Mouse (Mus musculus) heart, postnatal 0 days (tissue): Measurements from ENCODE around the gene Rhd. TPM values are rescaled to one million over a fixed set of nuclear protein-coding genes. Genes with fewer than 3 reads are reported as not detected.

Source experiments
- ATAC-seq: fragments of 200-750 bp; cut with Nextera tagmentation; 2 replicates; pipeline ENCODE4 v1.8.0; 2017; ENCODE audit warnings: low read depth, moderate number of reproducible peaks, moderate library complexity; ENCODE audit not compliant: insufficient read depth
- DNase-seq: peaks from one replicate; pipeline ENCODE4 v3.0.0-alpha.2; 2016; ENCODE audit warnings: low spot score
- H3K27ac ChIP-seq: fragments of 300-500 bp; sonication (generic); 2 replicates; pipeline ENCODE4 v1.5.1; 2014; ENCODE audit warnings: low read depth, mild to moderate bottlenecking
- H3K27me3 ChIP-seq: fragments of 300-500 bp; sonication (generic); 2 replicates; pipeline ENCODE4 v1.6.1; 2014; ENCODE audit warnings: low read length, mixed read lengths; ENCODE audit not compliant: control insufficient read depth, insufficient read depth
- H3K36me3 ChIP-seq: fragments of 300-500 bp; sonication (generic); replicated peaks from 2 replicates; pipeline ENCODE4 v1.6.1; 2014; ENCODE audit warnings: low read length, mixed read lengths; ENCODE audit not compliant: control insufficient read depth, insufficient read depth
- H3K4me1 ChIP-seq: fragments of 300-500 bp; sonication (generic); 2 replicates; pipeline ENCODE4 v1.6.1; 2014; ENCODE audit warnings: antibody characterized with exemption; ENCODE audit not compliant: control insufficient read depth, insufficient read depth
- H3K4me2 ChIP-seq: fragments of 300-500 bp; sonication (generic); 2 replicates; pipeline ENCODE4 v1.6.1; 2014; ENCODE audit warnings: low read depth, mild to moderate bottlenecking, low read length, moderate library complexity
- H3K4me3 ChIP-seq: fragments of 300-500 bp; sonication (generic); 2 replicates; pipeline ENCODE4 v1.5.1; 2014; ENCODE audit warnings: low read depth, low read length
- H3K9ac ChIP-seq: fragments of 300-500 bp; sonication (generic); replicated peaks from 2 replicates; pipeline ENCODE4 v1.6.1; 2014; ENCODE audit warnings: low read depth, low read length, mixed read lengths
- H3K9me3 ChIP-seq: fragments of 300-500 bp; sonication (generic); replicated peaks from 2 replicates; pipeline ENCODE4 v1.6.1; 2016; ENCODE audit warnings: low read length; ENCODE audit not compliant: control insufficient read depth
- CTCF ChIP-seq: IDR thresholded peaks from 2 replicates; pipeline ENCODE4 v1.5.1; 2016; ENCODE audit warnings: antibody characterized with exemption, control low read depth, low read depth
- EP300 ChIP-seq: IDR thresholded peaks from 2 replicates; pipeline ENCODE4 v1.6.1; 2016; ENCODE audit warnings: antibody characterized with exemption, low read depth
- WGBS: fragments of 180-500 bp; shearing (Covaris S2); extraction: QIAGEN DNeasy Blood & Tissue Kit; methylation state at CpG from one replicate; pipeline ENCODE4 v1.1.7; 2014; 5-methylcytosine and 5-hydroxymethylcytosine counted together
- polyA plus RNA-seq: library from polyadenylated mRNA; unstranded; fragments of >200 nt; fragmentation: Nextera tagmentation; extraction: Ambion mirVana; gene quantifications from 2 replicates; pipeline ENCODE4 v1.2.1, GENCODE M21; 2015
- total RNA-seq: library from RNA; depleted of rRNA; stranded (reverse); fragments of >200 nt; gene quantifications from 2 replicates; pipeline ENCODE4 v1.2.3, GENCODE M21; 2014; ENCODE audit warnings: low replicate concordance

Rhd gene
- total and polyA plus RNA-seq, 2 experiments from 2014 or later, result 7.7 to 10.3 TPM

DNA sequence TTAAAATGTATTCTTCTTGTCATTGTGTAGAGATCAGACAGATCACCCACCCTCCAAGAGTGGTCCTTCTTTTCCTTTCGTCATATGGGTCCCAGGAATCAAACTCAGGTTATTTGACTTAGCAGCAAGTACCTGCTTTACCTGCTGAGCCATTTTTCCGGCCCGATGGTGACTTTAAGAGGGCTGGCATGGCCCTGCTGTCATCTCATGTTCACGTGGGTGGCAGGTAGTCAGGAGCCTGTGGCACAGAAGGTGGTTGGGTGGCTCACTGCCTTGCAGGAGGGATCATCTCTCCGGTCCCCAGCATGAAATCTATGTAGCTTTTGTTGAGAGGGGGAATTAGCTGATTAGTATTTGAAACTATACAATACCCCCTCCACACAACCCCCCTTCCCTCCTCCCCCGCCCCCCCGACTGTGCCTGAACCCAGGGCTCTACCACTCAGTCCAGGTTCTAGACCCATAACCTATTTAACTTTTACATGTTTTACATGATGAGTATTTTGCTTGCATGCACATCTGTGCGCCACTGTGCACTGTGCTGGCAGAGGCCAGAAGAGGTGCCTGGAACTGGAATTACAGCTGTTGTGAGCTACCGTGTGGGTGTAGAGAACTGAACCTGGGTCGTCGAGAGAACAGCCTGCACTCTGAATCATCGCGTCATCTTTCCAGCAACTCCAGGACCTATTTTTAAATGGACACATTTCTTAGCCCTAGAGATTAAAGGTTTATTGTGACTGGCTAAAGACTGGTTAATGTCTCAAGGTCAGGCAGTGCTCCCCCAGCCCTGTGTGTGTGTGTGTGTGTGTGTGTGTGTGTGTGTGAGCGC lies 51.1 kb downstream of the Rhd start:
- WGBS, result 44% methylated on average over 14 of the region's 14 CpGs
- no peaks in the 10 kb centered on the region for H3K27me3 ChIP-seq
- peaks cover 12% of the 10 kb centered on the region for H3K36me3 ChIP-seq
- DNase-seq (no peak), ATAC-seq (no peak; the same call in 1 of the 2 replicates)
- peak overlapping the region; percentile 68 for H3K4me2 ChIP-seq
- no peak for TF ChIP-seq EP300
- no peak for TF ChIP-seq CTCF
- H3K9ac ChIP-seq, result peak overlapping the region; percentile 85
- H3K4me1 ChIP-seq, result peaks cover 13% of the 10 kb centered on the region
- peak overlapping the region; percentile 95 for H3K27ac ChIP-seq
- H3K4me3 ChIP-seq, result peak overlapping the region; percentile 88
- H3K9me3 ChIP-seq, result no peaks in the 10 kb centered on the region

DNA sequence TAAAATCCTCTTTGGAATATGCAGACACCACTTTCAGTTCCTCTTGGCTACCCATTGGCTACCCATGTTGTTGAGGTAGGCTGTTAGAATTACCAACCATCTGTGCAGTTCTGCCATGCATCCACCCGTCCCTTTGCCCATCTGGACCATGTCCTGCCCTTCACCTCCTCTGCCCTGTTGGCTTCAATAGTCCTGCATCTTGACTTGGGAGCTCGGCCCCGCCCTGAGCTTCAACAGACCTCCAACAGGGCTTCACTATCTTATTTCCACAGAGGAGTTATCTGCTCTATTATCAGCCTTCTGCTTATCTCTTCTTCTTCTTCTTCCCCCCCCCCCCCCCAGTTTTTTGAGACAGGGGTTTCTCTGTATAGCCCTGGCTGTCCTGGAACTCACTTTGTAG lies 52.9 kb downstream of the Rhd start:
- Histone ChIP-seq H3K4me3 (no peak overlapping the region), H3K4me1 (peaks cover 13% of the 10 kb centered on the region), H3K9me3 (no peaks in the 10 kb centered on the region), H3K9ac (no peak overlapping the region), H3K4me2 (no peak overlapping the region), H3K27ac (no peak overlapping the region), H3K36me3 (peaks cover 4% of the 10 kb centered on the region; the same call in 1 of the 2 replicates), H3K27me3 (no peaks in the 10 kb centered on the region)
- DNase-seq (no peak), ATAC-seq (no peak)
- TF ChIP-seq EP300, result no peak
- no peak for TF ChIP-seq CTCF
- WGBS, result 69% methylated on average over 3 of the region's 3 CpGs

DNA sequence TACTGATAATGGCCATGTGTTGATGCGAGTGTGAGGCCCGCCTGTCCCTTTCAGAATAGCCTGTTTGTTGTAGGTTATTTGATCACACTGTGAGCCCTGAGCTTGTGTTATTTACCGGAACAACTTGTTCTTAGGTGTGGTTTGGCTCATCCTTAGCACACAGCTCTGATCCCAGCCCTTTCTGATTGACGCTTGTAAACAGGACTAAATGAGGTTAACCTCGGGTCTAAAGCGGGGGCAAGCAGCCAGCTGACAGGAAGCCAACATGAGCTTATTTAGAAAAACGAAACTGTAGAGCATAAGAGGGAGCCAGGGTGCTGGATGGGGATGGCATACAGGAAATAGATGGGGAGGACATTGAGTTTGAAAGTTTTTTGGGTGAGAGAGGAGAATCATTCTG lies 54.0 kb downstream of the Rhd start:
- Histone ChIP-seq H3K4me2 (no peak overlapping the region), H3K36me3 (no peaks in the 10 kb centered on the region), H3K4me3 (no peak overlapping the region), H3K4me1 (peaks cover 13% of the 10 kb centered on the region), H3K9me3 (no peaks in the 10 kb centered on the region), H3K9ac (no peak overlapping the region), H3K27ac (peak overlapping the region; percentile 56), H3K27me3 (no peaks in the 10 kb centered on the region)
- TF ChIP-seq EP300 (0 out of 2 replicates have a peak, but pooled peaks have one; percentile 38), CTCF (no peak)
- peak; percentile 68 for DNase-seq
- 22% methylated on average over 7 of the region's 7 CpGs for WGBS
- no peak for ATAC-seq

DNA sequence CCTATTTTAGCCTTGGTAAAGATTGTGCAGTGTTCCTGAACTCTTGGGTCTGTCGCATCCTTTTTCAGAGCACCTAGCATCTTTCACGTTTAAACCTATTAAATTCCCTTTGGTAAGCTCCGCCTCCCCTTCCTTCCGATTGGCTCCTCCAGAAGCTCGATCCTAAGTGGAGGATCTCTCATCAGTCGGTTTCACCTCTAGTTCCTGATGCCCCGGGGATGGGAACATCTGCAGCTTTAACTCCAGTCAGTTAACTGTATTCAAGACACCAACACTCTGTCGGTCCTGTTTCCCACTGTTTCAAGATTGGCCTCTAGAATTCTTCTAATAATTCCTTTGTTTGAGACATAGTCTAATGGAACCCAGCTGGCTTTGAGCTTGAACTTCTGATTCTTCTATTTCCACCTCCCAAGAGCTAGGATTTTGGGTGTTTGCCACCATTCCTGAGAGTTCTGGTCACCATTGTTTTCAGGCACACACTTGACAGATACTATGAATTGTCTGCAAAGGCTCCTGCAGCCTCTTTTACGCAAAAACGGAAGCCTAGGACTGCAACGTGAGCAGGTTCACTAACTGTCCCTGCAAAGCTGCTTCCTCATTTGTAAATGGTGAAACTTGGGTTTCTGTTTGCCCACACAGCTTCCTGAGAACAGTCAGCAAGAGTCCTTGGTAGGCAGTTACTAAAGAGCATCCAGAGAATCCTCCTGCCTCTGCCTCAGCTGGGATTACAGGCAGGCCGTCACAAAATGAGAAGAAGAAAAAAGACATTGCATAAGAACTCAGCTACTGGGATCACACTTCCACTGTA lies 55.6 kb downstream of the Rhd start:
- Histone ChIP-seq H3K36me3 (no peaks in the 10 kb centered on the region), H3K4me1 (peaks cover 10% of the 10 kb centered on the region), H3K9ac (no peak overlapping the region), H3K27ac (peak overlapping the region; percentile 19; the same call in 1 of the 2 replicates), H3K9me3 (no peaks in the 10 kb centered on the region), H3K27me3 (no peaks in the 10 kb centered on the region), H3K4me3 (no peak overlapping the region), H3K4me2 (no peak overlapping the region)
- 40% methylated on average over 12 of the region's 12 CpGs for WGBS
- DNase-seq, result no peak
- no peak for ATAC-seq
- no peak for TF ChIP-seq EP300
- no peak for TF ChIP-seq CTCF

DNA sequence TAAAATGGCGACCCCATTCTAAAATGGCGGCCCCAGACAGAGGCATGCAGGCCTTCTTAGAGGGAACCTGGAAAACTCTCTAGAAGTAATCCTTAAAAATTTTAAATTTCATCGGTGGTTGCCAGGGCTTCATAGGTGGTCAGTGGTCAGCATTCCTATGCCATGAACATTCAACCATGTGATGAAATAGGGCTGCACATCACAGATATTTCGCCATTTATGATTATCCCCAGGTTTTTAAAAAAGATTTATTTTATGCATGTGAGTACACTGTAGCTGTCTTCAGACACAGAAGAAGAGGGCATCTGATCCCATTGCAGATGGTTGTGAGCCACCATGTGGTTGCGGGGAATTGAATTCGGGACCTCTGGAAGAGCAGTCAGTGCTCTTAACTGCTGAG lies 56.3 kb downstream of the Rhd start:
- no peak overlapping the region for H3K4me2 ChIP-seq
- H3K27me3 ChIP-seq, result no peaks in the 10 kb centered on the region
- no peak for TF ChIP-seq EP300
- TF ChIP-seq CTCF, result no peak
- no peak overlapping the region for H3K27ac ChIP-seq
- ATAC-seq (no peak), DNase-seq (no peak)
- peaks cover 3% of the 10 kb centered on the region for H3K4me1 ChIP-seq
- no peaks in the 10 kb centered on the region for H3K9me3 ChIP-seq
- WGBS, result 90% methylated on average over 6 of the region's 6 CpGs
- H3K4me3 ChIP-seq, result no peak overlapping the region
- H3K36me3 ChIP-seq, result peaks cover 6% of the 10 kb centered on the region
- H3K9ac ChIP-seq, result no peak overlapping the region
